Mouse (Mus musculus): ENCODE measurements around the gene Baz2b. TPM values are rescaled to one million over a fixed set of nuclear protein-coding genes. Genes with fewer than 3 reads are reported as not detected.

Baz2b gene
- total and polyA plus RNA-seq, 3 experiments, result 5.7 to 11.4 TPM; not detected in 1

GRCm38 (mm10) chr2:60181696-60182095 lies 27.9 kb downstream of the Baz2b start:
- Histone ChIP-seq H3K36me3 (ENCODE audit: control insufficient read depth in 1 of 2, insufficient read depth in 2 of 2, low read length in 2 of 2) (no peaks in the 10 kb centered on the region), H3K27me3 (ENCODE audit: control insufficient read depth in 1 of 2, insufficient read depth in 2 of 2, low read length in 2 of 2) (no peaks in the 10 kb centered on the region), H3K4me3 (ENCODE audit: control insufficient read depth in 1 of 2, insufficient read depth in 1 of 2, low read depth in 2 of 2, low read length in 2 of 2) (no peak overlapping the region), H3K4me1 (ENCODE audit: control insufficient read depth in 1 of 2, insufficient read depth in 2 of 2, low read length in 2 of 2) (no peaks in the 10 kb centered on the region), H3K79me2 (ENCODE audit: control insufficient read depth, insufficient read depth, low read length, poor library complexity) (no peaks in the 10 kb centered on the region), H3K9ac (ENCODE audit: control insufficient read depth, low read depth, low read length, poor library complexity, severe bottlenecking) (no peak overlapping the region), H3K9me3 (replicated peaks; ENCODE audit: insufficient read depth, low read length) (no peaks in the 10 kb centered on the region), H3K27ac (ENCODE audit: control insufficient read depth, low read depth, low read length) (no peak overlapping the region)
- TF ChIP-seq POLR2AphosphoS5 (IDR thresholded peaks at IDR 0.05; ENCODE audit: borderline replicate concordance, low read depth, low read length), result no peak
- peak; percentile 17 for TF ChIP-seq RAD21 (IDR thresholded peaks at IDR 0.05; ENCODE audit: low read depth, low read length)
- peak; percentile 24 for TF ChIP-seq SMC3 (IDR thresholded peaks at IDR 0.05; ENCODE audit: low read depth, low read length)
- DNase-seq (ENCODE audit: low read depth, low spot score), result no peak

- Histone ChIP-seq H3K9me3 (replicated peaks; ENCODE audit: insufficient read depth, low read length) (no peaks in the 10 kb centered on the region), H3K79me2 (ENCODE audit: control insufficient read depth, insufficient read depth, low read length, poor library complexity) (no peaks in the 10 kb centered on the region), H3K27me3 (ENCODE audit: control insufficient read depth in 1 of 2, insufficient read depth in 2 of 2, low read length in 2 of 2) (no peaks in the 10 kb centered on the region), H3K4me3 (ENCODE audit: control insufficient read depth in 1 of 2, insufficient read depth in 1 of 2, low read depth in 2 of 2, low read length in 2 of 2) (no peak overlapping the region), H3K27ac (ENCODE audit: control insufficient read depth, low read depth, low read length) (no peak overlapping the region), H3K36me3 (ENCODE audit: control insufficient read depth in 1 of 2, insufficient read depth in 2 of 2, low read length in 2 of 2) (no peaks in the 10 kb centered on the region), H3K4me1 (ENCODE audit: control insufficient read depth in 1 of 2, insufficient read depth in 2 of 2, low read length in 2 of 2) (no peaks in the 10 kb centered on the region), H3K9ac (ENCODE audit: control insufficient read depth, low read depth, low read length, poor library complexity, severe bottlenecking) (no peak overlapping the region)
- no peak for DNase-seq (ENCODE audit: low read depth, low spot score)
- TF ChIP-seq NRF1 (IDR thresholded peaks at IDR 0.05; ENCODE audit: insufficient read depth, low read depth, low read length, poor library complexity, severe bottlenecking), result no peak
- TF ChIP-seq MAX (IDR thresholded peaks at IDR 0.05; ENCODE audit: low read length), result no peak
- TF ChIP-seq JUND (IDR thresholded peaks at IDR 0.05; ENCODE audit: low read depth, low read length), result no peak
- no peak for TF ChIP-seq MYB (IDR thresholded peaks at IDR 0.05; ENCODE audit: low read depth, low read length)
- TF ChIP-seq ZNF384 (IDR thresholded peaks at IDR 0.05; ENCODE audit: low read depth, low read length), result no peak
- TF ChIP-seq ZMIZ1 (IDR thresholded peaks at IDR 0.05; ENCODE audit: low read depth, low read length), result no peak
- TF ChIP-seq USF1 (IDR thresholded peaks at IDR 0.05; ENCODE audit: low read depth, low read length), result no peak
- TF ChIP-seq BHLHE40 (IDR thresholded peaks at IDR 0.05; ENCODE audit: borderline replicate concordance, low read depth, low read length), result no peak
- TF ChIP-seq MAFK (IDR thresholded peaks at IDR 0.05; ENCODE audit: borderline replicate concordance, low read depth, low read length), result no peak
- TF ChIP-seq EP300 (IDR thresholded peaks at IDR 0.05; ENCODE audit: low read depth in 1 of 2, low read length in 2 of 2), result no peak
- TF ChIP-seq CHD1 (IDR thresholded peaks at IDR 0.05; ENCODE audit: low read depth, low read length), result no peak
- TF ChIP-seq MEF2A (IDR thresholded peaks at IDR 0.05; ENCODE audit: extremely low read depth, insufficient replicate concordance, low read depth, low read length, poor library complexity, severe bottlenecking), result no peak
- TF ChIP-seq ZC3H11A (IDR thresholded peaks at IDR 0.05; ENCODE audit: low read depth, low read length), result no peak
- TF ChIP-seq SIN3A (IDR thresholded peaks at IDR 0.05; ENCODE audit: low read length), result no peak
- no peak for TF ChIP-seq RAD21 (IDR thresholded peaks at IDR 0.05; ENCODE audit: low read depth, low read length)
- TF ChIP-seq CHD2 (IDR thresholded peaks at IDR 0.05; ENCODE audit: low read length), result no peak
- no peak for TF ChIP-seq POLR2AphosphoS5 (IDR thresholded peaks at IDR 0.05; ENCODE audit: borderline replicate concordance, low read depth, low read length)
These were observed 32.1 kb downstream of the Baz2b start for GRCm38 (mm10) chr2:60177490-60177889.
